Mouse (Mus musculus) embryonic fibroblast, embryonic 13.5 days (primary cell): Measurements from ENCODE around the gene Zrsr1.

ENCODE experiments used
- CTCF ChIP-seq: IDR thresholded peaks from 2 replicates; pipeline ENCODE4 v1.5.1; 2011; ENCODE audit warnings: mild to moderate bottlenecking, control low read depth, low read length, moderate library complexity, borderline replicate concordance; ENCODE audit not compliant: insufficient read depth
- POLR2A ChIP-seq: IDR thresholded peaks from 2 replicates; pipeline ENCODE4 v1.6.1; 2011; ENCODE audit warnings: low read depth, mild to moderate bottlenecking, control low read depth, low read length, moderate library complexity

DNA sequence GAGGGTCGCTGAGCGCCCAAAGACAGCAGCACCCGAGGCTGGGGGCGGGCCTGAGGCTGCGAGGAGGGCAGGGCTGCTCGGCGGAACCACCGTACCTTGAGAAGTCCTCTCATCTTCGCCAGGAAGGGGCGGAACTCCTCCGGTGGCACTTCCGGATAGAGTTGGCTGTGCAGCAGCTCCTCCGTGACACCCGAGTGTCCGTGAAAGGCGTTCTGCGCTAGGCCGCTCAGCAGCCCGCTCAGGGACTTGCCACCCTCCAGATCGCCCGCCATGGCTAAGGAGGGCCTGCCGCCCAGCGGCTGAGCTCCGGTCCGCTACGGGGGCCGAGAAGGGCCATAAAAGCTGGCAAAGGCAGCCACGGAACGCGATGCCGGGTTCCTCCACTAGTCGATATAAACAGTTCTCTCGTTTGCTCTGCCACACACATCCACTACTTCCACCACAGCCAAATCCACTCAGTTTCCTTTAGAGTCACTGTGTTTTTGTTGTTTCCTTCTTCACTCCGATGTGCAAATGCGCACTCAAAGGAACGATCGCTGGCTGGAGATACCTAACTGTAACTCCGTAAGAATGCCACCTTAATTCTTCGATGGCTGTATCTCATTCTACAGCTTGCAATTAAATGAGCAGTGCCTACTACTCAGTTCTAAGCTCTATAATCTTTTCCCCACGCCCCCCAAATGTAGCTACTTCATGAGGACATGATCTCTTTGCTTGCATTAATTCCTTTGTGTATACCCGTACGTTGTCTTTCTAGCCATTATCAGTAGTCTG, 10.4 kb downstream of the Zrsr1 start, which contains the start of the genes Gm28048 and Commd1:
- TF ChIP-seq CTCF (peak; percentile 22; the same call in 1 of the 2 replicates), POLR2A (peak; percentile 88)
